Mouse (Mus musculus) Muller cell, postnatal 12 days (primary cell): ENCODE measurements at regions not wholly inside any gene's neighbourhood (a gene's known extent, or its start where the extent isn't known, plus 50 kb on each side); places are given as distances from the start of the nearest gene placed in this dataset.

Experiments
- DNase-seq: peaks from one replicate; pipeline ENCODE4 v3.0.0-alpha.2; 2015; ENCODE audit errors: inconsistent ontology term

- no peak for DNase-seq
Measured at GRCm38 (mm10) chr11:32990201-32990600, 157.0 kb downstream of the Fgf18 start.

GRCm38 (mm10) chr11:32978899-32979298 lies 154.5 kb upstream of the Smim23 start:
- no peak for DNase-seq

- DNase-seq: no peak
Measured at GRCm38 (mm10) chr11:32976572-32976971, 152.2 kb upstream of the Smim23 start.

GRCm38 (mm10) chr11:32973453-32973852 lies 149.0 kb upstream of the Smim23 start:
- DNase-seq: no peak

GRCm38 (mm10) chr11:32965418-32965817 lies 141.0 kb upstream of the Smim23 start:
- DNase-seq: peak; percentile 75

GRCm38 (mm10) chr11:32963625-32964293 lies 139.4 kb upstream of the Smim23 start:
- no peak for DNase-seq

GRCm38 (mm10) chr11:32961600-32961999 lies 137.2 kb upstream of the Smim23 start:
- no peak for DNase-seq

GRCm38 (mm10) chr11:32958961-32959360 lies 134.6 kb upstream of the Smim23 start:
- DNase-seq: peak; percentile 4

GRCm38 (mm10) chr11:32956993-32957392 lies 132.6 kb upstream of the Smim23 start:
- peak; percentile 33 for DNase-seq

- DNase-seq: no peak
Measured at GRCm38 (mm10) chr11:32952271-32952670, 127.9 kb upstream of the Smim23 start.

GRCm38 (mm10) chr11:32948132-32948531 lies 123.7 kb upstream of the Smim23 start:
- DNase-seq: no peak

- DNase-seq: peak; percentile 14
Measured at GRCm38 (mm10) chr11:32946481-32947001, 122.1 kb upstream of the Smim23 start.

GRCm38 (mm10) chr11:32945071-32945470 lies 120.7 kb upstream of the Smim23 start:
- no peak for DNase-seq

- DNase-seq: no peak
Measured at GRCm38 (mm10) chr11:32941331-32942009, 117.1 kb upstream of the Smim23 start.

GRCm38 (mm10) chr11:32939102-32939501 lies 114.7 kb upstream of the Smim23 start:
- no peak for DNase-seq

- no peak for DNase-seq
Measured at GRCm38 (mm10) chr11:32937167-32937566, 112.8 kb upstream of the Smim23 start.

- no peak for DNase-seq
Measured at GRCm38 (mm10) chr11:32931928-32932327, 107.5 kb upstream of the Smim23 start.

- no peak for DNase-seq
Measured at GRCm38 (mm10) chr11:32931018-32931417, 106.6 kb upstream of the Smim23 start.

GRCm38 (mm10) chr11:32928837-32929236 lies 104.4 kb upstream of the Smim23 start:
- DNase-seq: no peak

GRCm38 (mm10) chr11:32925421-32926271 lies 101.2 kb upstream of the Smim23 start:
- peak; percentile 78 for DNase-seq

- peak; percentile 17 for DNase-seq
Measured at GRCm38 (mm10) chr11:32924932-32925331, 100.5 kb upstream of the Smim23 start.

- no peak for DNase-seq
Measured at GRCm38 (mm10) chr11:32913071-32913470, 88.7 kb upstream of the Smim23 start.
